Mouse (Mus musculus) T-cell, adult 2 months (primary cell): ENCODE data around the gene Cfap54.

Experiments used
- DNase-seq: peaks from one replicate; pipeline ENCODE4 v3.0.0; 2022; ENCODE audit warnings: low spot score

The Cfap54 gene

GRCm38 (mm10) chr10:93081133-93081779 is at the start of gene Cfap54:
Gene Cfap54 (minus strand): TSS chr10:93081618.
- peak; percentile 89 for DNase-seq

GRCm38 (mm10) chr10:93130456-93130940 is 49.1 kb upstream of the Cfap54 start:
- DNase-seq = no peak

- no peak for DNase-seq
These were observed 48.6 kb upstream of the Cfap54 start for GRCm38 (mm10) chr10:93129904-93130455.

GRCm38 (mm10) chr10:93129345-93129744 is 47.9 kb upstream of the Cfap54 start:
- DNase-seq = no peak

GRCm38 (mm10) chr10:93128566-93128965 is 47.1 kb upstream of the Cfap54 start:
- DNase-seq = no peak

GRCm38 (mm10) chr10:93126025-93126424 is 44.6 kb upstream of the Cfap54 start:
- no peak for DNase-seq

- peak; percentile 90 for DNase-seq
These were observed 42.7 kb upstream of the Cfap54 start for GRCm38 (mm10) chr10:93123957-93124613.

- no peak for DNase-seq
These were observed 41.9 kb upstream of the Cfap54 start for GRCm38 (mm10) chr10:93123310-93123709.

GRCm38 (mm10) chr10:93122399-93123184 is 41.2 kb upstream of the Cfap54 start:
- peak; percentile 5 for DNase-seq

GRCm38 (mm10) chr10:93121262-93121860 is 39.9 kb upstream of the Cfap54 start:
- no peak for DNase-seq

- DNase-seq = no peak
These were observed 38.4 kb upstream of the Cfap54 start for GRCm38 (mm10) chr10:93119809-93120208.

GRCm38 (mm10) chr10:93116636-93117035 is 35.2 kb upstream of the Cfap54 start:
- DNase-seq = no peak

- DNase-seq = no peak
These were observed 34.3 kb upstream of the Cfap54 start for GRCm38 (mm10) chr10:93115743-93116142.

- no peak for DNase-seq
These were observed 33.4 kb upstream of the Cfap54 start for GRCm38 (mm10) chr10:93114782-93115181.

- DNase-seq = no peak
These were observed 32.5 kb upstream of the Cfap54 start for GRCm38 (mm10) chr10:93113968-93114367.

- DNase-seq = no peak
These were observed 30.6 kb upstream of the Cfap54 start for GRCm38 (mm10) chr10:93112021-93112420.

- no peak for DNase-seq
These were observed 30.0 kb upstream of the Cfap54 start for GRCm38 (mm10) chr10:93111412-93111811.

GRCm38 (mm10) chr10:93105358-93105757 is 23.9 kb upstream of the Cfap54 start:
- no peak for DNase-seq

- no peak for DNase-seq
These were observed 22.9 kb upstream of the Cfap54 start for GRCm38 (mm10) chr10:93104357-93104756.

GRCm38 (mm10) chr10:93103676-93104075 is 22.3 kb upstream of the Cfap54 start:
- DNase-seq = no peak

GRCm38 (mm10) chr10:93102321-93102720 is 20.9 kb upstream of the Cfap54 start:
- DNase-seq = no peak

- DNase-seq = no peak
These were observed 16.9 kb upstream of the Cfap54 start for GRCm38 (mm10) chr10:93098211-93098805.
